Mouse (Mus musculus) A20 (cell line): Measurements from ENCODE around the gene Dtl.

ENCODE experiments used
- DNase-seq: peaks from one replicate; pipeline ENCODE4 v3.0.0-alpha.2; 2011; ENCODE audit warnings: low read depth, low spot score

The Dtl gene

DNA sequence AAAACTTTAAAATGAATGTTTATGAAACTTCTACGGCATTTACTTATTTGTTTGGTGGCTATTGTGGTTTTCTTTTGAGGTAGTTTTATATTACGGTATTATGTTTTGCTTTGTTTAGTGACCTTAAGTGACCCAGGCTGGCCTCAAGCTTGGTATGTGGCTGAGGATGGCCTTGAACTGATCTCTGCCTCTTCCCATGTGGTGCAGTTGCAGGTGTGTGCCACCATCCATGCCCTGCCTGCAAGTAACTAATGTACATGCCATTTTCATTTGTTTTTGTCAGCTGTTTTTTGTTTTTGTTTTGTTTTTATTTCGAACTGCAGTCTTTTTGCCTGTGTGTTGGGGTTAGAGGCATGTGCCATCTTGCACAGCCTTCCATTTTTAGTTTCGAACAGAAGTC, 6.3 kb upstream of the Dtl start:
- no peak for DNase-seq

DNA sequence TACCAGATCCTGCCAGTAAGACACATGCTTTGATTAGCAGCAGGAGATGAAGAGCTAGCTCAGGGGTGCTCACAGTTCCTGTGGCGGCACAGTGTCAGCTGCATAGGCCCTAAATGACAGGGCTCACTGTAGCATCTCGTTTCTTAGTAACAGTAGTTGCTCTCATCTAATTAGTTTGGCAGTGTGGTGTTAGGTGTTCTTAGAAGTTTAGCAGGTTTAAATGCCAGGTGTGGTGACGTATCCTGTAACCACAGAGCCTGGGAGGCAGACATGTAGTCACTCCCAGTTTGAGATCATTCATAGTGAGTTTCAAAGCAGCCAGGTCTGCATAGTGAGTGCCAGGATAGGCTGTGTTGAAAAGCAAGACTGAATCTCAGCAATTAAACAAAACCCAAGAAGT, 4.2 kb upstream of the Dtl start:
- no peak for DNase-seq

GRCm38 (mm10) chr1:191574871-191575457, 380 bp downstream of the Dtl start:
- DNase-seq: peak; percentile 92

- peak; percentile 57 for DNase-seq
Observed at GRCm38 (mm10) chr1:191573906-191574639, 1.3 kb downstream of the Dtl start.

DNA sequence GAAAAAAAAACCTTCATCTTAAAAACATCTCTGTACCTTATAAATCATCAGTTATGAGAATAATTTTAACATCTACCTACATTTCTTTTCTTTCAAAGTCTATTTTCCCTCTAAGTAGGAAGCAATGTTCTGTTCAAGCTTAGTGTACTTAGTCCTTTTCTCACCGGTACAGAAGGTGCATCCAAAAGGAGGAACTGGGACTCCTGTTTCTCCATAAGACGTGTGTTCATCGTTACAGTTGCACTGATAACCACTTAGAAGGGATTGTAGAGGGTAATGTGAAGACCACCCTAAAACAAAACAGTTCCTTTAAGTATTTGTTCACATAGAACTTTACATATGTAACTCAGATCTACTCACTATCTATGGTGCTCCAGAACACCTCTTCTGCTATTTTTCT, 4.9 kb downstream of the Dtl start:
- no peak for DNase-seq

- DNase-seq: no peak
Observed at GRCm38 (mm10) chr1:191569625-191570024, 5.7 kb downstream of the Dtl start.

GRCm38 (mm10) chr1:191567859-191568258, 7.5 kb downstream of the Dtl start:
- DNase-seq: no peak

GRCm38 (mm10) chr1:191562823-191563365, 12.4 kb downstream of the Dtl start:
- peak; percentile 54 for DNase-seq

DNA sequence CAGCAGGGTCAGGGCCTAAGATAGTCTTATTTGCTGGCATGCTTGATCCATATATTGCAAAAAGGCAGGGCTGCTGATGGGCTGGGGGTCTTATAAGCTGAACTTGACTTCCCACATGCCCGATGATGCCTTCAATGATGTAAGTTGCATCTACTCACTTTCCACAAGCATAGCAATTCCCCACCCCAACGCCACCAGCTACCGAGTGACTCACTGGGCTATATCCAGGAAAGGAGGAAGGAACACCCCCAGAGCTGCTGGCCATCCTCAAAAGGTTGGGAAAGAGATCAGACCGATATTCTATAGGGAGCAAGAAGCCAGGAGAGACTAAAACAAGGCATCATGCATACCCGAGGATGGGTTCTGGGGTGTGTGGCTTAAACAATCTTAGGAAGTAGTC, 15.6 kb downstream of the Dtl start:
- DNase-seq: no peak

DNA sequence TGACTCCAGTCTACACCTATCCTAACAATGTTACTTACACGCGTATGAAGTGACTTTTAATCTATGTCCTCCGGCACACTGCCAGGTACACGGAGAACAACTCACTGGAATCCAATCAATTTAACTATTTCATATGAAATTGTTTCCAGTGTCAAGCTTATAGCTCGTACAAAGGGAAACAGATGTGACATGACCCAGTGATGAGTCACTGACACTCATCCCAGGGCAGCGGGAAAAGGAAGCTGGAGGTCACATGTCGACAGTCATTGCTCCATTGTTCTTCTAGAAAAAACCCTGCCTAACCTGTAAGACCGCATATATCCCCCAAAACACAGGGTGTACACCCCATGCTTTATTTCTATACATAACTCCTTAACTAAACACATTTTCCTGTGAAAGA, 18.2 kb downstream of the Dtl start:
- no peak for DNase-seq

- no peak for DNase-seq
Observed at GRCm38 (mm10) chr1:191550786-191551185, 24.6 kb downstream of the Dtl start.

- DNase-seq: no peak
Observed at GRCm38 (mm10) chr1:191543747-191544146, 31.6 kb downstream of the Dtl start.

- no peak for DNase-seq
Observed at GRCm38 (mm10) chr1:191541619-191542018, 33.7 kb downstream of the Dtl start.

GRCm38 (mm10) chr1:191541014-191541413, 34.3 kb downstream of the Dtl start:
- DNase-seq: no peak

GRCm38 (mm10) chr1:191540300-191540699, 35.0 kb downstream of the Dtl start:
- no peak for DNase-seq

DNA sequence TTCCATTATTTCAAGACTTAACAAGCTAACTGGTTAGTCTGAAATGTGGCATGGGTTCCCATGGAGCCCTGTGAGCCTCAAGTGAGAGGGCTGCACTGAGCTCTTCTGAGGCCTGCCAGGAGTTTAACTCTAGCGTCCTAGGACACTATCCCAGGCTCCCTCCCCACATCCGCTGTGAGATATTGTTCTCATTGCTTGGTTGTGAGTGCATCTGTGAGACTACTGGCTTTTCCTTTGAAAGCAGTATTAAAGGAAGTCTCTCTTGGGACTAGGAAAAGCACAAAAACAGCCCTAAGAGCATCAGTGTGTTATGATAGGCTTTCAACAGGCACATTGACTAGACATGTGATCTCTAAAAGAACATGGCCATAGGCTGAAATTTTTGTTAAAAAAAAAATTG, 40.4 kb downstream of the Dtl start:
- DNase-seq: no peak

- DNase-seq: no peak
Observed at GRCm38 (mm10) chr1:191531023-191531422, 44.3 kb downstream of the Dtl start.

GRCm38 (mm10) chr1:191529406-191529805, 45.9 kb downstream of the Dtl start:
- DNase-seq: no peak

- DNase-seq: no peak
Observed at GRCm38 (mm10) chr1:191527921-191528612, 47.3 kb downstream of the Dtl start.

- no peak for DNase-seq
Observed at GRCm38 (mm10) chr1:191527089-191527488, 48.3 kb downstream of the Dtl start.

DNA sequence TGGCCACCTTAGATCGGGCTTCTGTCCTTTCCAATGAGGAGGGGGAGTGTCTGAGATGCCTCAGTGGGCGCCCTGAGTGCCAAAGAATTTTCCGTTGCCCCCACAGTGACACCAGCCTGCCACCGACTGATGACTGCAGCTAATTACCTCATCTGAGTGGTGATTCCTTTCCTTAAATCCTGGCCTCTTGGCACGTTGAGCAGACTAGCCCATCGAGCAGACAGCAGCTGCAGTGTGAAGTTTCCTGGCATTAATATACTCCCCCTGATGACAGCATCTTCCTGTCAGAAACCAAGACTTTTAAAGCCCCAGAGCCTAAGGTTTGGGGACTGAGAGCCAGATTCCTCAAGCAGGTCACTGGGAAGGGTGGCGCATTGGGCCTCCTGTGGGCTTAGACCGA, 53.9 kb downstream of the Dtl start:
- DNase-seq: no peak

DNA sequence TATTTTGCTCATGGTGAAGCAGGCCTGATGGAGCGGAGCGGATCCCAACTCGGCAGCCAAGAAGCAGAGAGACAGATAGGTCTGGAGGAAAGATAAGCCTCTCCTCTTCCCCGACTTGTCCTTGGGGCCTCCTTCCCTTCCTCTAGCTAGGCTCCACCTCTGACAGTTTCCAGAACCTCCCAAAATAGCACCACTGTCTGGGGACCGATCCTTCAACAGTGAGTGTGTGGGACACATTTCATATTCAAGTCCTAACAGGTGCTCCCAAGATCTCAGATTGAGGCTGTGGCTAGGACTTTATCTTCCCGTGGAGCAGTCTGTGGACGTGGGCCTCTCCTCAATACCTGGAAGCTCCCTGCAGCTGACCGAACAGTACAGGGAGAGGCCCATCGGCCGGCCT, 54.7 kb downstream of the Dtl start:
- no peak for DNase-seq

- DNase-seq: no peak
Observed at GRCm38 (mm10) chr1:191520194-191520593, 55.1 kb downstream of the Dtl start.
